Mouse (Mus musculus): Measurements from ENCODE around the gene Serpina3a.
"Not testable (repeated sequence)": the region's sequence is repeated elsewhere in the genome, so short reads cannot be mapped to it uniquely, and the experiment has no call there.

The Serpina3a gene

GRCm38 (mm10) chr12:104112333-104112732, at the start of gene Serpina3a:
Gene Serpina3a, plus strand, starts transcription at chr12:104112724.
- DNase-seq (ENCODE audit: low read depth, low spot score): not testable (repeated sequence)

- peak; percentile 74 for DNase-seq (ENCODE audit: low read depth, low spot score)
Observed at GRCm38 (mm10) chr12:104064532-104064931, 48.0 kb upstream of the Serpina3a start.

- no peak for DNase-seq (ENCODE audit: low read depth, low spot score)
Observed at GRCm38 (mm10) chr12:104064996-104065395, 47.5 kb upstream of the Serpina3a start.

GRCm38 (mm10) chr12:104066241-104066640, 46.3 kb upstream of the Serpina3a start:
- DNase-seq (ENCODE audit: low read depth, low spot score): peak; percentile 79

- DNase-seq (ENCODE audit: low read depth, low spot score): peak; percentile 44
Observed at GRCm38 (mm10) chr12:104067549-104067948, 45.0 kb upstream of the Serpina3a start.

- DNase-seq (ENCODE audit: low read depth, low spot score): peak; percentile 71
Observed at GRCm38 (mm10) chr12:104069620-104070019, 42.9 kb upstream of the Serpina3a start.

- no peak for DNase-seq (ENCODE audit: low read depth, low spot score)
Observed at GRCm38 (mm10) chr12:104071708-104072107, 40.8 kb upstream of the Serpina3a start.

- DNase-seq (ENCODE audit: low read depth, low spot score): no peak
Observed at GRCm38 (mm10) chr12:104072286-104072685, 40.2 kb upstream of the Serpina3a start.

- DNase-seq (ENCODE audit: low read depth, low spot score): no peak
Observed at GRCm38 (mm10) chr12:104090119-104090518, 22.4 kb upstream of the Serpina3a start.

- no peak for DNase-seq (ENCODE audit: low read depth, low spot score)
Observed at GRCm38 (mm10) chr12:104091303-104091702, 21.2 kb upstream of the Serpina3a start.

- no peak for DNase-seq (ENCODE audit: low read depth, low spot score)
Observed at GRCm38 (mm10) chr12:104100768-104101167, 11.8 kb upstream of the Serpina3a start, which contains the start of gene Serpina5. Gene Serpina5, plus strand, starts transcription at chr12:104101113.

- DNase-seq (ENCODE audit: low read depth, low spot score): no peak
Observed at GRCm38 (mm10) chr12:104105847-104106246, 6.7 kb upstream of the Serpina3a start.

GRCm38 (mm10) chr12:104106919-104107318, 5.6 kb upstream of the Serpina3a start:
- DNase-seq (ENCODE audit: low read depth, low spot score): no peak

- no peak for DNase-seq (ENCODE audit: low read depth, low spot score)
Observed at GRCm38 (mm10) chr12:104108507-104108906, 4.0 kb upstream of the Serpina3a start.

- no peak for DNase-seq (ENCODE audit: low read depth, low spot score)
Observed at GRCm38 (mm10) chr12:104114921-104115579, 2.5 kb downstream of the Serpina3a start.

GRCm38 (mm10) chr12:104123097-104123496, 10.6 kb downstream of the Serpina3a start:
- DNase-seq (ENCODE audit: low read depth, low spot score): no peak

GRCm38 (mm10) chr12:104123996-104124395, 11.5 kb downstream of the Serpina3a start:
- no peak for DNase-seq (ENCODE audit: low read depth, low spot score)

- no peak for DNase-seq (ENCODE audit: low read depth, low spot score)
Observed at GRCm38 (mm10) chr12:104125021-104125560, 12.6 kb downstream of the Serpina3a start.

GRCm38 (mm10) chr12:104127696-104128095, 15.2 kb downstream of the Serpina3a start, which contains the start of gene Serpina3b:
Gene Serpina3b, plus strand, starts transcription at chr12:104127996.
- no peak for DNase-seq (ENCODE audit: low read depth, low spot score)

GRCm38 (mm10) chr12:104131041-104131440, 18.5 kb downstream of the Serpina3a start:
- no peak for DNase-seq (ENCODE audit: low read depth, low spot score)

- no peak for DNase-seq (ENCODE audit: low read depth, low spot score)
Observed at GRCm38 (mm10) chr12:104138216-104138615, 25.7 kb downstream of the Serpina3a start.

- DNase-seq (ENCODE audit: low read depth, low spot score): no peak
Observed at GRCm38 (mm10) chr12:104140543-104141103, 28.1 kb downstream of the Serpina3a start.

- DNase-seq (ENCODE audit: low read depth, low spot score): no peak
Observed at GRCm38 (mm10) chr12:104141506-104141905, 29.0 kb downstream of the Serpina3a start.
